Mouse (Mus musculus) liver, postnatal 0 days (tissue): ENCODE results near the gene Gm20388. TPM values are rescaled to one million over a fixed set of nuclear protein-coding genes. Genes with fewer than 3 reads are reported as not detected.

Experiments used
- ATAC-seq: fragments of 200-750 bp; cut with Nextera tagmentation; 2 replicates; pipeline ENCODE4 v1.8.0; 2017; ENCODE audit warnings: mild to moderate bottlenecking, moderate library complexity
- DNase-seq: peaks from one replicate; pipeline ENCODE4 v3.0.0-alpha.2; 2016
- H3K27ac ChIP-seq: fragments of 300-500 bp; sonication (generic); 2 replicates; pipeline ENCODE4 v1.5.1; 2014; ENCODE audit warnings: antibody characterized with exemption, moderate library complexity, mild to moderate bottlenecking, low read depth
- H3K27me3 ChIP-seq: fragments of 300-500 bp; sonication (generic); 2 replicates; pipeline ENCODE4 v1.6.1; 2014; ENCODE audit warnings: low read length, control low read depth, mixed read lengths; ENCODE audit not compliant: insufficient read depth
- H3K36me3 ChIP-seq: fragments of 300-500 bp; sonication (generic); replicated peaks from 2 replicates; pipeline ENCODE4 v1.6.1; 2014; ENCODE audit warnings: mild to moderate bottlenecking, control low read depth, low read length, moderate library complexity, mixed read lengths; ENCODE audit not compliant: insufficient read depth
- H3K4me1 ChIP-seq: fragments of 300-500 bp; sonication (generic); 2 replicates; pipeline ENCODE4 v1.6.1; 2014; ENCODE audit warnings: antibody characterized with exemption, mild to moderate bottlenecking, control low read depth; ENCODE audit not compliant: insufficient read depth
- H3K4me2 ChIP-seq: fragments of 300-500 bp; sonication (generic); 2 replicates; pipeline ENCODE4 v1.6.1; 2014; ENCODE audit warnings: low read depth, mild to moderate bottlenecking, low read length, moderate library complexity, mixed read lengths
- H3K4me3 ChIP-seq: fragments of 300-500 bp; sonication (generic); 2 replicates; pipeline ENCODE4 v1.5.1; 2014; ENCODE audit warnings: low read depth, low read length
- H3K9ac ChIP-seq: fragments of 300-500 bp; sonication (generic); replicated peaks from 2 replicates; pipeline ENCODE4 v1.6.1; 2014; ENCODE audit warnings: mild to moderate bottlenecking, moderate library complexity
- H3K9me3 ChIP-seq: fragments of 300-500 bp; sonication (generic); 2 replicates; pipeline ENCODE4 v1.6.1; 2016; ENCODE audit warnings: mild to moderate bottlenecking, control low read depth, low read length, mixed read lengths
- CTCF ChIP-seq: sonication (generic); IDR thresholded peaks from 2 replicates; pipeline ENCODE4 v1.5.1; 2016; ENCODE audit warnings: antibody characterized with exemption, low read depth
- EP300 ChIP-seq: IDR thresholded peaks from 2 replicates; pipeline ENCODE4 v1.6.1; 2016; ENCODE audit warnings: antibody characterized with exemption, low read depth, mild to moderate bottlenecking
- WGBS: fragments of 180-500 bp; shearing (Covaris S2); extraction: QIAGEN DNeasy Blood & Tissue Kit; methylation state at CpG from one replicate; pipeline ENCODE4 v1.1.7; 2014; ENCODE audit not compliant: insufficient replicate concordance; 5-methylcytosine and 5-hydroxymethylcytosine counted together
- polyA plus RNA-seq: library from polyadenylated mRNA; unstranded; fragments of >200 nt; fragmentation: Nextera tagmentation; extraction: Ambion mirVana; gene quantifications from 2 replicates; pipeline ENCODE4 v1.2.1, GENCODE M21; 2015

The Gm20388 gene
- polyA plus RNA-seq, 1 experiment from 2014 or later: not detected

GRCm38 (mm10) chr8:120521591-120521965 lies 610.9 kb downstream of the Gm20388 start:
- 85% methylated on average over 7 of the region's 7 CpGs for WGBS
- no peak for TF ChIP-seq EP300
- TF ChIP-seq CTCF: no peak

DNA sequence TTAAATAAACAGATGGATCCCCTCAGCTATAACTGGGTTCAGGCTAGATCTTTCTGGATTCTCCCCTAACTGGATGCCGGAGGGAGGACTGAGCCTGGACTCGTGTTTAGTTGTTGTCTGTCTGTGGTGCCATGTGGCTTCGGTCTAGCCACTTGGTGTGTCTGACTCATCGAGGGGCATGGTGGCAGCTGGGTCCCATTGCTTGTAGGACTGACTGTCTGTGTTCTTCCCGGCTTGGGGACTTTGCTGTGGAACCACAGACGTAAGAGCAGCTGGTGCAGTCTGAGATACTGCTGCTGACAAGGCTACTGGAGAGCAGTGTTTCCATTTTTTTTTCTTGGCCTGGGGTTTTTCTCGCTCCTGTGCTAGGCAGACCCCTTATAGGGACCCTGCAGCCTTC lies 613.0 kb downstream of the Gm20388 start:
- no peak for ATAC-seq
- H3K9me3 ChIP-seq: no peaks in the 10 kb centered on the region
- H3K27me3 ChIP-seq: no peaks in the 10 kb centered on the region
- H3K36me3 ChIP-seq: no peaks in the 10 kb centered on the region
- H3K27ac ChIP-seq: no peak overlapping the region
- no peak overlapping the region for H3K4me3 ChIP-seq
- H3K9ac ChIP-seq: no peak overlapping the region
- peaks cover 22% of the 10 kb centered on the region for H3K4me1 ChIP-seq
- TF ChIP-seq CTCF (no peak), EP300 (no peak)
- no peak overlapping the region for H3K4me2 ChIP-seq
- no peak for DNase-seq
- WGBS: 75% methylated on average over 7 of the region's 7 CpGs

More at GRCm38 (mm10) chr8:120521591-120521965, 610.9 kb downstream of the Gm20388 start:
- Histone ChIP-seq H3K9me3 (no peaks in the 10 kb centered on the region), H3K4me1 (peaks cover 13% of the 10 kb centered on the region), H3K4me3 (no peak overlapping the region), H3K27me3 (no peaks in the 10 kb centered on the region), H3K36me3 (no peaks in the 10 kb centered on the region), H3K9ac (no peak overlapping the region), H3K27ac (no peak overlapping the region), H3K4me2 (no peak overlapping the region)
- no peak for ATAC-seq
- no peak for DNase-seq

DNA sequence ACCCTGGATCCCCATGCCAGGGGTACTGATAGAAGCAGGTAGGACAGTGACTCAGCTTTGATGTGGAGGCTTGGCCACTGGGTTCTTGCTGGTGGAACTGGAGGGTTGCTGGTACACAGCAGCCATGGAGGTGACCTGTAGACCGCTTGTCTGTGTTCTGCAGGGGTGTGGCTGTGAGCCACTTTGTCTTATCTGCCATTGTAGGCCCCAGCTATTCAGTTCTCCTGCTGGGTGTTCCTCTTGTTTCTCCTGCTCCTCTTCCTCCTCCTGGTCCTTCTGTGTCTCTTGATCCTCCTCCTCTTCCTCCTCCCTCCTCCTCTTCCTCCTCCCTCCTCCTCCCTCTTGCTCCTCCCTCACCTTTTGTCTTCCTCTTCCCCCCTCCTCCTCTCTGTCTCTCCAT lies 614.5 kb downstream of the Gm20388 start:
- Histone ChIP-seq H3K27me3 (no peaks in the 10 kb centered on the region), H3K36me3 (no peaks in the 10 kb centered on the region), H3K9ac (no peak overlapping the region), H3K9me3 (no peaks in the 10 kb centered on the region), H3K4me3 (no peak overlapping the region), H3K4me1 (peaks cover 29% of the 10 kb centered on the region), H3K4me2 (no peak overlapping the region), H3K27ac (no peak overlapping the region)
- TF ChIP-seq CTCF (no peak), EP300 (no peak)
- DNase-seq (no peak), ATAC-seq (no peak)
- 36% methylated on average over 1 of the region's 1 CpGs for WGBS

DNA sequence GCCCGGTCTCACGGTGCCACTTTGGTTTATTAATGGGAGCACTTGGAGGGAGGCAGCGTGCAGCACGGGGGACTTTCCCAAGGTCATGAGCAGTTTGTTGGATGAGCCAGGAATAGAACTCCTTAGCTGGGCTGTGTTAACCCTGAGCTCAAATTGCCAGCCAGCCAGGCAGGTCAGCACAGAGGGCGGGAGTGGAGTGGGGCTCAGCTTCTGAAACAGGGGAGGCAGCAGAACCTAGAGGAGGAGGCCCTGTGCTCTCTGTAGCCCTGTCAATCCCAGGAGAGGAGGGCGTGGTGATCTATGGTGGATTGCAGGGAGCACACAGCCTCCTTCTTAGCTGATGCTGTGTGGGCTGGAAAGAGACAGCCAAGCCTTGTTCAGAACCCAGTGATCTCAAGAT lies 615.2 kb downstream of the Gm20388 start:
- WGBS: 63% methylated on average over 6 of the region's 6 CpGs
- TF ChIP-seq CTCF: no peak
- Histone ChIP-seq H3K27ac (no peak overlapping the region), H3K27me3 (no peaks in the 10 kb centered on the region), H3K4me3 (no peak overlapping the region), H3K4me1 (peaks cover 29% of the 10 kb centered on the region), H3K36me3 (no peaks in the 10 kb centered on the region), H3K4me2 (no peak overlapping the region), H3K9me3 (no peaks in the 10 kb centered on the region), H3K9ac (no peak overlapping the region)
- DNase-seq (no peak), ATAC-seq (peak; percentile 20; the same call in 1 of the 2 replicates)

GRCm38 (mm10) chr8:120526577-120526976 lies 615.9 kb downstream of the Gm20388 start:
- Histone ChIP-seq H3K27me3 (no peaks in the 10 kb centered on the region), H3K4me2 (no peak overlapping the region), H3K4me1 (peaks cover 34% of the 10 kb centered on the region), H3K27ac (no peak overlapping the region), H3K36me3 (no peaks in the 10 kb centered on the region), H3K9me3 (no peaks in the 10 kb centered on the region), H3K4me3 (no peak overlapping the region), H3K9ac (no peak overlapping the region)
- DNase-seq (no peak), ATAC-seq (no peak)
- 40% methylated on average over 4 of the region's 4 CpGs for WGBS
- TF ChIP-seq CTCF (no peak), EP300 (no peak)

- Histone ChIP-seq H3K4me2 (no peak overlapping the region), H3K27me3 (no peaks in the 10 kb centered on the region), H3K4me1 (peaks cover 51% of the 10 kb centered on the region), H3K4me3 (no peak overlapping the region), H3K9ac (no peak overlapping the region), H3K9me3 (no peaks in the 10 kb centered on the region), H3K27ac (no peak overlapping the region; the same call in 1 of the 2 replicates), H3K36me3 (no peaks in the 10 kb centered on the region)
- WGBS: 53% methylated on average over 3 of the region's 3 CpGs
- no peak for ATAC-seq
- DNase-seq: no peak
- no peak for TF ChIP-seq EP300
- no peak for TF ChIP-seq CTCF
Observed at GRCm38 (mm10) chr8:120528332-120528731, 617.7 kb downstream of the Gm20388 start.

DNA sequence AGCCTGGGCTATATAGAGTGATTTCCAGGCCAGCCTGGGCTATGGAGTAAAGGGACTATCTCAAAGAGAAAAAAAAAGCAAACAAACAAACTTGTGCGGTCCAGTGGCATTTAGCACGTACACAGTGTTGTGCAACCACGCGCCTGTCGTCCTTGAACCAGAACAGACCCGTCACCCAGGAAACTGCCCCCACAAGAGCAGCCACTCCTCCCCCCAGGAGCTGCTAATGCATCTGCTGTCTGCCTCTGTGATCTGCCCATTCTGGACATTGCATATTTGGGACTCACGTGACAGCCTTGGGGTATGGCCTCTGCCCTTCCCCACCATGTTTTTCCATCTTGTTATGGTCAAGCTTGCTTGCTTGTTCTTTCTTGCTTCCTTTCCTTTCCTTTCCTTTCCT lies 618.6 kb downstream of the Gm20388 start:
- Histone ChIP-seq H3K4me1 (peaks cover 60% of the 10 kb centered on the region), H3K9me3 (no peaks in the 10 kb centered on the region), H3K27ac (peak overlapping the region; percentile 8; the same call in 1 of the 2 replicates), H3K27me3 (no peaks in the 10 kb centered on the region), H3K4me2 (no peak overlapping the region), H3K4me3 (no peak overlapping the region), H3K36me3 (no peaks in the 10 kb centered on the region), H3K9ac (no peak overlapping the region)
- ATAC-seq (peak; percentile 37), DNase-seq (peak; percentile 59)
- WGBS: 36% methylated on average over 7 of the region's 7 CpGs
- TF ChIP-seq EP300: no peak
- TF ChIP-seq CTCF: no peak
